Mouse (Mus musculus) C2C12 (cell line): Measurements from ENCODE around the gene Chrna9.

Experiments
- CEBPB ChIP-seq: IDR thresholded peaks from one replicate; pipeline ENCODE4 v1.6.1; 2011; ENCODE audit warnings: low read depth, mild to moderate bottlenecking, control low read depth, moderate library complexity
- CTCF ChIP-seq: IDR thresholded peaks from one replicate; pipeline ENCODE4 v1.5.1; 2011; ENCODE audit not compliant: control insufficient read depth, insufficient read depth, insufficient read length
- FOSL1 ChIP-seq: IDR thresholded peaks from one replicate; pipeline ENCODE4 v1.8.0; 2011; ENCODE audit warnings: mild to moderate bottlenecking, low read length; ENCODE audit not compliant: poor library complexity, insufficient read depth, severe bottlenecking
- MAX ChIP-seq: IDR thresholded peaks from one replicate; pipeline ENCODE4 v1.6.1; 2011; ENCODE audit warnings: mild to moderate bottlenecking, control low read depth
- MYOD1 ChIP-seq: IDR thresholded peaks from one replicate; pipeline ENCODE4 v1.6.1; 2011; ENCODE audit warnings: low read depth; ENCODE audit not compliant: control insufficient read depth, insufficient read length
- MYOG ChIP-seq: IDR thresholded peaks from one replicate; pipeline ENCODE4 v1.6.1; 2011; ENCODE audit not compliant: control insufficient read depth, insufficient read length; ENCODE audit errors: extremely low read depth
- USF1 ChIP-seq: IDR thresholded peaks from one replicate; pipeline ENCODE4 v1.6.1; 2011; ENCODE audit warnings: low read depth, mild to moderate bottlenecking, control low read depth, moderate library complexity

- TF ChIP-seq CTCF (no peak), CEBPB (no peak), MAX (no peak), USF1 (no peak), MYOD1 (no peak), MYOG (no peak), FOSL1 (no peak)
Observed at GRCm38 (mm10) chr5:65919904-65920303, 14.8 kb upstream of the Chrna9 start.
